Mouse (Mus musculus) hindbrain, embryonic 12.5 days (tissue): ENCODE measurements around the gene Gnb5. TPM values are rescaled to one million over a fixed set of nuclear protein-coding genes. Genes with fewer than 3 reads are reported as not detected.

Experiments
- ATAC-seq: fragments of 200-750 bp; cut with Nextera tagmentation; 2 replicates; pipeline ENCODE4 v1.8.0; 2017; ENCODE audit warnings: moderate TSS enrichment; ENCODE audit not compliant: low FRiP score
- H3K27ac ChIP-seq: fragments of 300-500 bp; sonication (generic); 2 replicates; pipeline ENCODE4 v1.5.1; 2016; ENCODE audit warnings: mild to moderate bottlenecking
- H3K27me3 ChIP-seq: fragments of 300-500 bp; sonication (generic); 2 replicates; pipeline ENCODE4 v1.6.1; 2016; ENCODE audit warnings: mild to moderate bottlenecking
- H3K36me3 ChIP-seq: fragments of 300-500 bp; sonication (generic); 2 replicates; pipeline ENCODE4 v1.6.1; 2016; ENCODE audit warnings: mild to moderate bottlenecking
- H3K4me1 ChIP-seq: fragments of 300-500 bp; sonication (generic); 2 replicates; pipeline ENCODE4 v1.6.1; 2016
- H3K4me2 ChIP-seq: fragments of 300-500 bp; sonication (generic); replicated peaks from 2 replicates; pipeline ENCODE4 v1.6.1; 2016; ENCODE audit warnings: mild to moderate bottlenecking
- H3K4me3 ChIP-seq: fragments of 300-500 bp; sonication (generic); 2 replicates; pipeline ENCODE4 v1.5.1; 2016; ENCODE audit warnings: mild to moderate bottlenecking
- H3K9ac ChIP-seq: fragments of 300-500 bp; sonication (generic); 2 replicates; pipeline ENCODE4 v1.6.1; 2016; ENCODE audit warnings: mild to moderate bottlenecking, moderate library complexity
- H3K9me3 ChIP-seq: fragments of 300-500 bp; sonication (generic); replicated peaks from 2 replicates; pipeline ENCODE4 v1.6.1; 2016; ENCODE audit warnings: mild to moderate bottlenecking
- WGBS: fragments of 180-500 bp; shearing (Covaris S2); methylation state at CpG from one replicate; pipeline ENCODE4 v1.1.7; 2016; 5-methylcytosine and 5-hydroxymethylcytosine counted together
- polyA plus RNA-seq: library from polyadenylated mRNA; unstranded; fragments of >200 nt; fragmentation: Nextera tagmentation; extraction: Ambion mirVana; gene quantifications from 2 replicates; pipeline ENCODE4 v1.2.1, GENCODE M21; 2016

Gnb5 gene
- polyA plus RNA-seq, 1 experiment from 2014 or later, result 33.4 TPM

- Histone ChIP-seq H3K36me3 (no peaks in the 10 kb centered on the region), H3K4me1 (peaks cover 4% of the 10 kb centered on the region; the same call in 1 of the 2 replicates), H3K9ac (no peak overlapping the region), H3K27ac (no peak overlapping the region), H3K9me3 (no peaks in the 10 kb centered on the region), H3K27me3 (no peaks in the 10 kb centered on the region), H3K4me2 (no peak overlapping the region), H3K4me3 (no peak overlapping the region)
- ATAC-seq, result no peak
- WGBS, result 63% methylated on average over 5 of the region's 5 CpGs
Measured at GRCm38 (mm10) chr9:75308621-75309020, 2.5 kb downstream of the Gnb5 start.

- ATAC-seq, result no peak
- Histone ChIP-seq H3K4me2 (no peak overlapping the region), H3K4me1 (peaks cover 18% of the 10 kb centered on the region), H3K4me3 (no peak overlapping the region), H3K9ac (no peak overlapping the region), H3K36me3 (no peaks in the 10 kb centered on the region), H3K27ac (no peak overlapping the region), H3K27me3 (no peaks in the 10 kb centered on the region), H3K9me3 (no peaks in the 10 kb centered on the region)
- WGBS, result 11% methylated on average over 4 of the region's 4 CpGs
Measured at GRCm38 (mm10) chr9:75312008-75312407, 5.9 kb downstream of the Gnb5 start.

DNA sequence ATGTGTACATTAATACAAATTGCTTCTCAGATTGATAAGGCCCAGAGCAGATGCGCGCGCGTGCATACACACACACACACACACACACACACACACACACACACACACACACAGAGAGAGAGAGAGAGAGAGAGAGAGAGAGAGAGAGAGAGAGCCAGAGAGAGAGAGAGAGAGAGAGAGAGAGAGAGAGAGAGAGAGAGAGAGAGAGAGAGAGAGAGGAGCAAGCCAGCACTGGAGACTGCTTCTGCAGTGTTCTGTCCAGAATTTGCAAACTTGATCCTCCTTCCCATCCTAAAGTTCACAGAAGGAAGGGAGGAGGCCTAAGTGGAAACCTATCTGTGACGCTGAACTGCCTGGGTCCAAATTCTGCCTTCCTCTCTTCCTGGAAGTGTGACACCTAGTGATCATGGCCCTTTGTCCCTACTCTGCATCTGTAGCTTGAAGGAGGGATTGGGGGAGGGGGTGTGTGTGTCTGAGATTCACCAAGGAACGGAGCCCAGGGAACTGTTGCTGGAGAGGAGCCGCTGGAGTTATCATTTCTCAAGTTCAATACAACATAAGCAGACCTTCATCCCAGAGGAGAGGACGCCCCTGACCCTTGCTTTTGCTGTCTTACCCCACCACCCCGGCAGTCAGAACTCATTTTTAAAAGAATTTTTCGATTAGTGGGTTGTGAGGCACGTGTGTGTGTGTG lies 7.2 kb downstream of the Gnb5 start:
- WGBS, result 30% methylated on average over 9 of the region's 11 CpGs
- peak; percentile 48 for ATAC-seq
- 0 out of 2 replicates have a peak, but pooled peaks cover 1% of the 10 kb centered on the region for H3K36me3 ChIP-seq
- peaks cover 18% of the 10 kb centered on the region for H3K4me1 ChIP-seq
- H3K27me3 ChIP-seq, result no peaks in the 10 kb centered on the region
- H3K9me3 ChIP-seq, result no peaks in the 10 kb centered on the region
- 0 out of 2 replicates have a peak overlapping the region, but pooled peaks have one; percentile 77 for H3K27ac ChIP-seq
- H3K4me3 ChIP-seq, result peak overlapping the region; percentile 68
- peak overlapping the region; percentile 77; the same call in 1 of the 2 replicates for H3K9ac ChIP-seq
- H3K4me2 ChIP-seq, result peak overlapping the region; percentile 73

DNA sequence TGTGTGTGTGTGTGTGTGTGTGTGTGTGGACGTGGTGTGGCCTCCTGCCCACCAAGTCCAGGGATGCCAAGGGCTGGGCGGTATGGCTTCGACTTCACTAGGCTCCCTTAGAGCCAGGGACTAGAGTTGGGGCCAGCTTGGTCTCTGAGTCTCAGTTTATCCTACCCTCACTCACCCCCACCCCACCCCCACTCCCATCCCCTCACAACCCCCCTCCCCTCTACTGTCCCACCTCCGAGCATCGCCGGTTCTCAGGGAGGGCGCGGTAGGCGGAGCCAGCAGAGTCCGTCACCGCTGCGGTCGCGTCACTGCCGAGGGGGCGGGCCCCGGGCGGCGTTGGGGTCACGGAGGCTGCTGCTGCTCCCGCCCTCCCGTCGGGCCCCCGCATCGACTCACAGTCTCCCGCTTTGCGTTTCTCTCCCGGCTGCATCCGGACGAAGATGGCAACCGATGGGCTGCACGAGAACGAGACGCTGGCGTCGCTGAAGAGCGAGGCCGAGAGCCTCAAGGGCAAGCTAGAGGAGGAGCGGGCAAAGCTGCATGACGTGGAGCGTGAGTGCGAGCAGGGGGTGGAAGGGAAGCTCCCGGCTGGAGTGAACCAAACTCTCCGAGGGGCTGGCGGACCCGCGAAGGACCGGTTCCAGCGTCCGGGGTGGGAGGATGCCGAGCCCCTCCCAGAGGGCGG lies 7.9 kb downstream of the Gnb5 start:
- H3K4me1 ChIP-seq, result peaks cover 18% of the 10 kb centered on the region
- WGBS, result under 1% methylated on average over 50 of the region's 52 CpGs
- H3K27ac ChIP-seq, result peak overlapping the region; percentile 77
- H3K4me3 ChIP-seq, result peak overlapping the region; percentile 68
- ATAC-seq, result peak; percentile 90
- H3K4me2 ChIP-seq, result peak overlapping the region; percentile 73
- H3K9me3 ChIP-seq, result no peaks in the 10 kb centered on the region
- peak overlapping the region; percentile 77 for H3K9ac ChIP-seq
- H3K27me3 ChIP-seq, result no peaks in the 10 kb centered on the region
- 0 out of 2 replicates have a peak, but pooled peaks cover 2% of the 10 kb centered on the region for H3K36me3 ChIP-seq

GRCm38 (mm10) chr9:75314517-75315105 lies 8.5 kb downstream of the Gnb5 start:
- Histone ChIP-seq H3K9me3 (no peaks in the 10 kb centered on the region), H3K4me1 (peaks cover 18% of the 10 kb centered on the region), H3K4me3 (peak overlapping the region; percentile 68), H3K9ac (peak overlapping the region; percentile 77), H3K4me2 (peak overlapping the region; percentile 73), H3K27ac (peak overlapping the region; percentile 77), H3K36me3 (0 out of 2 replicates have a peak, but pooled peaks cover 2% of the 10 kb centered on the region), H3K27me3 (no peaks in the 10 kb centered on the region)
- 3% methylated on average over 22 of the region's 22 CpGs for WGBS
- ATAC-seq, result peak; percentile 19; the same call in 1 of the 2 replicates

- Histone ChIP-seq H3K4me2 (peak overlapping the region; percentile 73), H3K4me1 (peaks cover 18% of the 10 kb centered on the region), H3K27ac (no peak overlapping the region), H3K27me3 (no peaks in the 10 kb centered on the region), H3K9me3 (no peaks in the 10 kb centered on the region), H3K9ac (no peak overlapping the region; the same call in 1 of the 2 replicates), H3K36me3 (0 out of 2 replicates have a peak, but pooled peaks cover 2% of the 10 kb centered on the region), H3K4me3 (peak overlapping the region; percentile 68)
- ATAC-seq, result no peak
- 74% methylated on average over 3 of the region's 3 CpGs for WGBS
Measured at GRCm38 (mm10) chr9:75315238-75315637, 9.2 kb downstream of the Gnb5 start.

- no peak for ATAC-seq
- 87% methylated on average over 6 of the region's 6 CpGs for WGBS
- H3K4me3 ChIP-seq, result no peak overlapping the region
Measured at GRCm38 (mm10) chr9:75316771-75317170, 10.7 kb downstream of the Gnb5 start.

GRCm38 (mm10) chr9:75318196-75318595 lies 12.1 kb downstream of the Gnb5 start:
- no peak overlapping the region for H3K27ac ChIP-seq
- 95% methylated on average over 2 of the region's 2 CpGs for WGBS
- H3K4me3 ChIP-seq, result no peak overlapping the region
- 0 out of 2 replicates have a peak, but pooled peaks cover 2% of the 10 kb centered on the region for H3K36me3 ChIP-seq
- no peaks in the 10 kb centered on the region for H3K9me3 ChIP-seq
- H3K27me3 ChIP-seq, result no peaks in the 10 kb centered on the region
- no peak overlapping the region for H3K4me2 ChIP-seq
- peaks cover 18% of the 10 kb centered on the region for H3K4me1 ChIP-seq
- ATAC-seq, result no peak
- H3K9ac ChIP-seq, result no peak overlapping the region

More at GRCm38 (mm10) chr9:75316771-75317170, 10.7 kb downstream of the Gnb5 start:
- no peak overlapping the region for H3K9ac ChIP-seq
- no peak overlapping the region for H3K4me2 ChIP-seq
- H3K4me1 ChIP-seq, result peaks cover 18% of the 10 kb centered on the region
- H3K27ac ChIP-seq, result no peak overlapping the region
- no peaks in the 10 kb centered on the region for H3K27me3 ChIP-seq
- H3K36me3 ChIP-seq, result 0 out of 2 replicates have a peak, but pooled peaks cover 2% of the 10 kb centered on the region
- H3K9me3 ChIP-seq, result no peaks in the 10 kb centered on the region

DNA sequence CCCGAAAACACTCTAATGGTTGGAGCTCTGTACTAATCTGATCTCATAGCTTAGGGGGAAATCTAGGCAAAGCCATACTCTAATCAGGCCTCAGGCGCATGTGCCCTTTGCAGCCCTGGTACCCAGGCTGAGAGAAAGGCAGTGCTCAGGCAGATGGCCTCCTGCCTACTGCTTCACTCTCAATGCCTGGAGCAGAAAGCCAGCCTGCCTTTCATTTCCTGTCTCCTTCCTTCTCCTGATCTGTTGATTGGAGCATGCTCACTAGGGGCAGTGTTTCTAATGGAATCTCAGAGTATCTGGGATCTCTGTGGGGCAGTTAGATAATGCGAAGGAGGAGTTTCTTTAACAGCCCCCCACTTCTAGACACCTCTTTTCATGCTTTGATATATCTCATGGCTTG lies 13.3 kb downstream of the Gnb5 start:
- H3K4me3 ChIP-seq, result no peak overlapping the region
- ATAC-seq, result no peak
- no peak overlapping the region for H3K27ac ChIP-seq
- no peaks in the 10 kb centered on the region for H3K9me3 ChIP-seq
- peaks cover 13% of the 10 kb centered on the region for H3K4me1 ChIP-seq
- WGBS, result 81% methylated on average over 3 of the region's 3 CpGs
- 0 out of 2 replicates have a peak, but pooled peaks cover 2% of the 10 kb centered on the region for H3K36me3 ChIP-seq
- H3K27me3 ChIP-seq, result no peaks in the 10 kb centered on the region
- H3K9ac ChIP-seq, result no peak overlapping the region
- no peak overlapping the region for H3K4me2 ChIP-seq

- H3K27ac ChIP-seq, result no peak overlapping the region
- no peaks in the 10 kb centered on the region for H3K27me3 ChIP-seq
- H3K9ac ChIP-seq, result no peak overlapping the region
- no peaks in the 10 kb centered on the region for H3K9me3 ChIP-seq
- 86% methylated on average over 13 of the region's 13 CpGs for WGBS
- no peaks in the 10 kb centered on the region for H3K4me1 ChIP-seq
- ATAC-seq, result no peak
- no peak overlapping the region for H3K4me2 ChIP-seq
- 0 out of 2 replicates have a peak, but pooled peaks cover 2% of the 10 kb centered on the region for H3K36me3 ChIP-seq
- H3K4me3 ChIP-seq, result no peak overlapping the region
Measured at GRCm38 (mm10) chr9:75322099-75322885, 16.2 kb downstream of the Gnb5 start.

- Histone ChIP-seq H3K4me2 (no peak overlapping the region), H3K9ac (no peak overlapping the region), H3K36me3 (peaks cover 27% of the 10 kb centered on the region), H3K9me3 (no peaks in the 10 kb centered on the region), H3K27ac (no peak overlapping the region), H3K4me1 (no peaks in the 10 kb centered on the region), H3K27me3 (no peaks in the 10 kb centered on the region), H3K4me3 (no peak overlapping the region)
- ATAC-seq, result no peak
- 94% methylated on average over 3 of the region's 3 CpGs for WGBS
Measured at GRCm38 (mm10) chr9:75328047-75328446, 22.0 kb downstream of the Gnb5 start.
